Mouse (Mus musculus) lung, adult 2 months (tissue): ENCODE data around the gene Tenm2.

Source experiments
- CTCF ChIP-seq: fragments of 200-500 bp; IDR thresholded peaks from 2 replicates; pipeline ENCODE4 v1.5.1; 2011; ENCODE audit warnings: mild to moderate bottlenecking, low read length, control low read depth; ENCODE audit not compliant: insufficient read depth
- POLR2A ChIP-seq: fragments of 200-500 bp; IDR thresholded peaks from 2 replicates; pipeline ENCODE4 v1.6.1; 2011; ENCODE audit warnings: low read depth, mild to moderate bottlenecking, control low read depth, low read length, borderline replicate concordance; ENCODE audit errors: extremely low read depth

GRCm38 (mm10) chr11:36081399-36082053 is 1154.2 kb downstream of the Tenm2 start:
- TF ChIP-seq CTCF (no peak), POLR2A (no peak)
